Mouse (Mus musculus): ENCODE measurements around the gene Ccdc14. TPM values are rescaled to one million over a fixed set of nuclear protein-coding genes. Genes with fewer than 3 reads are reported as not detected.
A peak's percentile ranks its signal among the peaks of the same experiment; 100 is the strongest.
"Not testable (repeated sequence)": the region's sequence is repeated elsewhere in the genome, so short reads cannot be mapped to it uniquely, and the experiment has no call there.

Ccdc14 gene
- polyA plus RNA-seq (2011; ENCODE audit: insufficient read depth, insufficient read length, low read depth, missing spikeins), result 31.4 and 32.0 TPM in 2 replicates

DNA sequence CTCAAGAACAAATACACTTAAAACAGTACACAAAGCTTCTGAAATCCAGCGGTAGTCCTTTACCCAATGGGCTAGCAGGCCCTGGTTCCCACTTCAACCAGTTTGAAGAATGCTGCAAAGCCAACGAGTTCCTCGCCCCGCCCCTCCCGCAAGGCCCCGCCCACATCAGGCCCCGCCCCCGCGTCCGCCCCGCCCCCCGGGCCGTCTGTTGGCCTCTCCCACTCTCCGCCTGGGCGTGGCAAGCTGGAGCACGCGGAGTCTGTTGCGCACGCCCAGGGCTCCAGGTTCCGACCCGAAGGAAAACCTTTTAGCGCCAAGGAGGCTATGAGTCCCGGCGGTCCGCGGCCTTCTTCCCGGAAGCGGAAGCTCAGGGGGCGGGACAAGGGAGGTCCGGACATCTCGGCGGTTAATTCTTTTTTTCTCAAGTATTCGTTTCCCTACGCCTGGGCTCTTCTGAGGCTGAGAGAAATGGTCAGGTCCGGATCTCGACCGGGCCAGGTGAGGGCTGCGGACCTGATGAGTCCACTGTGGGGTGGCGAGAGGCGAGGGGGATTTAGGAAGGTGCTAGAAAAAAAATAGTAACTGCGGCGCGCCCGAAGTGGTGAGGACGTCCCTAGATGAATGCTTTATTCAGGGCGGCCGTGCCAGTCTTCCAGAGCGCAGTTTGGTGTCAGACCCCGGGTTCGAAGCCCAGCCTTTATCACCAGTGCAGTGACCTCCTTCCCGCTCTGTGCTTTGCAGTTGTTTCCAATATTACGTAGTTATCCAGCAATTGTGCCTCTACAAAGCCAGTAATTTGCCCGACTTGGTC is at the start of gene Ccdc14:
Ccdc14 (plus strand) TSS at position 283 of the 811 bp plus-strand sequence.
- H3K4me1 ChIP-seq (ENCODE audit: control insufficient read depth, insufficient read depth, low read length), result no peaks in the 10 kb centered on the region
- peaks cover 2% of the 10 kb centered on the region; the same call in 1 of the 2 replicates for H3K36me3 ChIP-seq (ENCODE audit: control insufficient read depth, insufficient read depth, low read length, poor library complexity, severe bottlenecking)
- peak within 1 kb of the TSS; percentile 79 for H3K9ac ChIP-seq (ENCODE audit: low read depth, poor library complexity, severe bottlenecking)
- H3K27ac ChIP-seq (ENCODE audit: insufficient read depth, low read length), result peak within 1 kb of the TSS; percentile 78
- TF ChIP-seq CTCF (IDR thresholded peaks at IDR 0.05; ENCODE audit: low read depth, low read length), result no peak
- no peak for TF ChIP-seq EP300 (IDR thresholded peaks at IDR 0.05; ENCODE audit: insufficient read depth, low read depth, low read length)
- TF ChIP-seq POLR2A (IDR thresholded peaks at IDR 0.05; ENCODE audit: insufficient read depth, low read length), result no peak
- H3K27me3 ChIP-seq (ENCODE audit: control insufficient read depth, insufficient read depth, low read length, poor library complexity, severe bottlenecking), result no peaks in the 10 kb centered on the region
- peak within 1 kb of the TSS; percentile 91 for H3K4me3 ChIP-seq (ENCODE audit: low read depth, low read length)
- H3K9me3 ChIP-seq (replicated peaks; ENCODE audit: control insufficient read depth, insufficient read depth, low read length, poor library complexity, severe bottlenecking), result no peaks in the 10 kb centered on the region

DNA sequence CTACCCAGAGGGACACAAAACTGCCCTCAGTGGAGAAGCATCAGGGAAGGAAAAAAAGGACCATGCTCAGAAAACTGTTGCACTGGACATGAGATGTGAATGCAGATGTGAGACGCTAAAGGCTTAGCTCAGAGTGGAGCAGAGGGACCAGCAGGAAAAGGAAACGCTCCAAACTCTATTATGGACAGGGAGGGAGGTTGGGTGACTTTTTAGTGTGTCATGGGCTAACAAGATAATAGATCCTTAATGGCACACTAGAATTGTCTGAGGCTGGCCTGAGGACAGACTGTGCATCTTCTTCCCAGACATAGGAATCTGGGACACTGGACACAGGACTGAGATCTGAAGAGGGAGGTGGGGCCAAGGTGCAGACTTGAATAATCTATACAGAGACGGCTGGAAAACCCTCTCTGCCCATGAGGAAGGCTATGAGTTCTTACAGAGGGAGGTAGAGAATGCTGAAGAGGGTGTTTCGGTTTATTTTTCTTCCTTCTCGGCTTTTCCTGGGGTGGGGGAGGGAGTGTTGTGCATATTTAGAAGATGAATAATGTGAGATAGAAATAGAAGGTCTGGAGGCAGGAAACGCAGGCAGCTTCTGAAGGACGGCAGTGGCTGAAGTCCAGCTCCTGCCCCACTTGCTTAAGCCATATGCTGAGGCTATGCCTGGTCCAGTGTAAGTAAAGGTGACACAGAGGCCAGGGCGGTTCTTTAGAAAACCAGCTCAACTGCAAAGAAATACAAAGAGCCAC is 46.7 kb upstream of the Ccdc14 start:
- H3K9me3 ChIP-seq (replicated peaks; ENCODE audit: control insufficient read depth, insufficient read depth, low read length, poor library complexity, severe bottlenecking), result no peaks in the 10 kb centered on the region
- H3K27me3 ChIP-seq (ENCODE audit: control insufficient read depth, insufficient read depth, low read length, poor library complexity, severe bottlenecking), result no peaks in the 10 kb centered on the region; the same call in 1 of the 2 replicates
- H3K36me3 ChIP-seq (ENCODE audit: control insufficient read depth, insufficient read depth, low read length, poor library complexity, severe bottlenecking), result no peaks in the 10 kb centered on the region
- no peaks in the 10 kb centered on the region for H3K4me1 ChIP-seq (ENCODE audit: control insufficient read depth, insufficient read depth, low read length)
- no peak overlapping the region for H3K27ac ChIP-seq (ENCODE audit: insufficient read depth, low read length)
- no peak overlapping the region for H3K9ac ChIP-seq (ENCODE audit: low read depth, poor library complexity, severe bottlenecking)
- no peak overlapping the region for H3K4me3 ChIP-seq (ENCODE audit: low read depth, low read length)
- TF ChIP-seq POLR2A (IDR thresholded peaks at IDR 0.05; ENCODE audit: insufficient read depth, low read length) (no peak), EP300 (IDR thresholded peaks at IDR 0.05; ENCODE audit: insufficient read depth, low read depth, low read length) (no peak), CTCF (IDR thresholded peaks at IDR 0.05; ENCODE audit: low read depth, low read length) (no peak)

DNA sequence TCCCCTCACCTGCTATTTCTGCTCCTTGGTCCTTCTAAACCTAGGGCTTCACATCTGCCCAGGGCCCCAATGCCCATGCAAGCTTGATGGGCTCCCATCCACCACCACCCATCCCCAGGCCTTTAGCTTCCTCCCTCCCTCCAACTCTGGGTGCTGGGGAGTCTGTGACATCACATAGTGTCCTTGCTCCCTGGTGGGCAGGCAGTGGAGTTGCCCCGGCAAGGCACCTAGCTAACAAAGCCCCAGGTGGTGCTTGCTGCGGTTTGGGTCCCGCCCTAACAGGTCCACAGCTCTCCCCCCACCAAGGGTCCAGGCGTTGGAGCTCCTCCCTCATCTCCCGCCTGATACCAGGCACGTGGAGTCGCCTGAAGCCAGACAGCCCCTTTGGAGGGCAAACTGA is 40.8 kb upstream of the Ccdc14 start, which contains the start of gene Ropn1:
Ropn1 (plus strand) TSS at position 301 of the 400 bp plus-strand sequence.
- Histone ChIP-seq H3K36me3 (ENCODE audit: control insufficient read depth, insufficient read depth, low read length, poor library complexity, severe bottlenecking) (no peaks in the 10 kb centered on the region), H3K27me3 (ENCODE audit: control insufficient read depth, insufficient read depth, low read length, poor library complexity, severe bottlenecking) (no peaks in the 10 kb centered on the region; the same call in 1 of the 2 replicates), H3K9ac (ENCODE audit: low read depth, poor library complexity, severe bottlenecking) (no peak within 1 kb of the TSS), H3K4me3 (ENCODE audit: low read depth, low read length) (no peak within 1 kb of the TSS), H3K4me1 (ENCODE audit: control insufficient read depth, insufficient read depth, low read length) (no peaks in the 10 kb centered on the region), H3K9me3 (replicated peaks; ENCODE audit: control insufficient read depth, insufficient read depth, low read length, poor library complexity, severe bottlenecking) (no peaks in the 10 kb centered on the region), H3K27ac (ENCODE audit: insufficient read depth, low read length) (no peak within 1 kb of the TSS)
- TF ChIP-seq CTCF (IDR thresholded peaks at IDR 0.05; ENCODE audit: low read depth, low read length), result no peak
- TF ChIP-seq POLR2A (IDR thresholded peaks at IDR 0.05; ENCODE audit: insufficient read depth, low read length), result no peak
- TF ChIP-seq EP300 (IDR thresholded peaks at IDR 0.05; ENCODE audit: insufficient read depth, low read depth, low read length), result no peak

DNA sequence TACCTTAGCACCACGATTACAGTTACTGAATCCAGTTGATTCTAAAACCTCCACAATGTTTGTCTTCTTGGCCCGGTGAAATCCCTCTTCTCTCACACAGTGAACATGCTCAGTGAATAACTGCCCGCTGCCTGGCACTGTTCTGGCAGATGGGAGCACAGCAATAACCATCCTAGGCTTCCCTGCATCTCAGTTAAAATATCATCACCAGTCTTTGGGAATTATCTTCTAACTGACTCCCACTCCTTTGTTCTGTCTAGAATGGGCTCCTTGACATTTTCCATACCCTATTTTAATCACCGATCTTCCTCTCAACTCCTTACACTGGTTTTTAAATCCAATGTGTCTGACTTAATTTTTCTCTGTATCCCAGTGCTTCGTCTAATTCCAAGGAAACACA is 37.4 kb upstream of the Ccdc14 start:
- Histone ChIP-seq H3K9ac (ENCODE audit: low read depth, poor library complexity, severe bottlenecking) (no peak overlapping the region), H3K9me3 (replicated peaks; ENCODE audit: control insufficient read depth, insufficient read depth, low read length, poor library complexity, severe bottlenecking) (no peaks in the 10 kb centered on the region), H3K27me3 (ENCODE audit: control insufficient read depth, insufficient read depth, low read length, poor library complexity, severe bottlenecking) (no peaks in the 10 kb centered on the region; the same call in 1 of the 2 replicates), H3K27ac (ENCODE audit: insufficient read depth, low read length) (no peak overlapping the region), H3K4me1 (ENCODE audit: control insufficient read depth, insufficient read depth, low read length) (peaks cover 1% of the 10 kb centered on the region), H3K4me3 (ENCODE audit: low read depth, low read length) (no peak overlapping the region), H3K36me3 (ENCODE audit: control insufficient read depth, insufficient read depth, low read length, poor library complexity, severe bottlenecking) (no peaks in the 10 kb centered on the region)
- TF ChIP-seq CTCF (IDR thresholded peaks at IDR 0.05; ENCODE audit: low read depth, low read length) (no peak), EP300 (IDR thresholded peaks at IDR 0.05; ENCODE audit: insufficient read depth, low read depth, low read length) (no peak), POLR2A (IDR thresholded peaks at IDR 0.05; ENCODE audit: insufficient read depth, low read length) (no peak)

DNA sequence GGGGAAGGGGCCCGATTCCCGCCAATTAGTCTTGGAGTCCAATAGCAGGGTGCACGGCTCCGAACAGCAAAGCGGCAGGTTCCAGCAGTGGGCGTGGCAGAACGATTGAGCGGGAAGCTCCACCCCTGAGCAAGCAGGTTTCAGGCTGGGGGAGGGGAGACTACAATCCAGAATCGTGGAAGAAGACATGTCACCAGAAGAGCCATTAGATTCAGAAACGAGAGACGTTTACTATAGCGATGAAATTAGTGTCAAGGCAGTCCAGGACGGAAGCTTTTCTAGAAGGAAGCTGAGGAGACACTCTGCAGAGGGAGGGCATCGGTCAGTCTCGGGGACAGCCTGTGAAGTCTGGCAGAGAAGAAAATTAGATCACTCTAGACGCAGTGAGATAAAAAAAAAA is 32.9 kb upstream of the Ccdc14 start:
- not testable (repeated sequence) for H3K27me3 ChIP-seq (ENCODE audit: control insufficient read depth, insufficient read depth, low read length, poor library complexity, severe bottlenecking); H3K9me3 ChIP-seq (replicated peaks; ENCODE audit: control insufficient read depth, insufficient read depth, low read length, poor library complexity, severe bottlenecking); H3K36me3 ChIP-seq (ENCODE audit: control insufficient read depth, insufficient read depth, low read length, poor library complexity, severe bottlenecking); H3K4me1 ChIP-seq (ENCODE audit: control insufficient read depth, insufficient read depth, low read length); H3K27ac ChIP-seq (ENCODE audit: insufficient read depth, low read length)
- Histone ChIP-seq H3K4me3 (ENCODE audit: low read depth, low read length) (peak overlapping the region; percentile 42; the same call in 1 of the 2 replicates), H3K9ac (ENCODE audit: low read depth, poor library complexity, severe bottlenecking) (0 out of 2 replicates have a peak overlapping the region, but pooled peaks have one; percentile 56)
